Mouse (Mus musculus) gastrocnemius, adult 2 months (tissue): Measurements from ENCODE around the gene Macrod2. TPM values are rescaled to one million over a fixed set of nuclear protein-coding genes. Genes with fewer than 3 reads are reported as not detected.

Source experiments
- DNase-seq: peaks from one replicate; pipeline ENCODE4 v3.0.0; 2022
- H3K27ac ChIP-seq: fragments of 200-600 bp; 2 replicates; pipeline ENCODE4 v1.8.1; 2022; ENCODE audit warnings: mild to moderate bottlenecking
- H3K4me3 ChIP-seq: fragments of 200-600 bp; 2 replicates; pipeline ENCODE4 v1.8.1; 2022; ENCODE audit warnings: mild to moderate bottlenecking, moderate library complexity
- CTCF ChIP-seq: fragments of 200-600 bp; IDR thresholded peaks from 2 replicates; pipeline ENCODE4 v1.8.1; 2022; ENCODE audit warnings: antibody characterized with exemption, mild to moderate bottlenecking, moderate library complexity
- intact Hi-C: fragments of 180-260 bp; cut with DNase I; formaldehyde crosslinking; loops from one replicate; pipeline ENCODE4 v1.15.1; 2025
- total RNA-seq, 2 experiments: library from RNA; stranded (reverse); gene quantifications; 2 replicates each; pipeline ENCODE4 v1.2.3; 2021

Macrod2 gene
- total RNA-seq, 2 experiments from 2014 or later = 16.4 to 19.3 TPM

DNA sequence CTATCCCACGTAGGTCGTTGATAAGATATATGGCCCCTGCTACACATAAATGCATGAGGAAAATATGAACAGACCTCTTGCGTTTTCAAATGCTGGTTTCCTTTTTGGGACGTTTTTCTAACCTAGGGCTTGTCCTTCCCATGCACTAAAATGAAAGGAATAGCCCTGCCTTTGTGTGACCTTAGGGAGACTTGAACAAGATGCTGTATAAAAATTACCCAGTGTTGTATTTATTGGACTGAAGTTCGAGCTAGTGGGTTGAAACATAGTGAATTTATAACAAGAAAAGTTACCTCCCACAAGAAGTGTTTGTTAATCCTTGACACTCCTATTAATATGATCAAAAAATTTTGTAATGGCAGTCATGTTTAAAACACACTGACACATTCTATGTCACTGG lies 1827.8 kb downstream of the Macrod2 start:
- no peak for DNase-seq
- intact Hi-C loops = no loop called here
- no peak for TF ChIP-seq CTCF
- H3K27ac ChIP-seq = no peak overlapping the region
- no peak overlapping the region for H3K4me3 ChIP-seq

DNA sequence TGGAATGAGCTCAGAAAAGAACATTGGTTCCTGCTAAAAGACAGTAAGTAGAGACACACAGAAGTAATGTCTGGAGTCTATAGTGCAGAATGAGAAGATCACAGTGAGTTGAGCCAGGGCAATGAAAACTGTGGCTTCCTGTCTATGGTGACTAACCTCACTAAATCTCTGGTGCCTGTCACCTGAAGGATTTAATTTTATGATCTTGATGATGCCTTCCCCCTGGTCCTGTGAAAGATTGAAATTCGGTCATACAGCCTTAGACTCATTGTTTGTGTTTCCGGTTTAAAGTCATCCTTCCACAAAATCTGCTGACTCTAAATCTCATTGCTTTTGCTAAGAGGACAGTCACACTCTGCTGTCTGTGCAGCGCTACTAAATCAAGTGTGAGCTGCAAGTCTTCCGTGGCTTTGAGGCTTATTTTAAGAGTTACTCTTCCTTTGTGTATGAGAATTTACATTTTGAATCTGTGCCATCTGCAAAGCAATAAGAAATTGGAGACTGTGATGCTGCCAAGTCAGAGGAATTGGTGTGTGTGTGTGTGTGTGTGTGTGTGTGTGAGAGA lies 1836.0 kb downstream of the Macrod2 start:
- H3K4me3 ChIP-seq = no peak overlapping the region

DNA sequence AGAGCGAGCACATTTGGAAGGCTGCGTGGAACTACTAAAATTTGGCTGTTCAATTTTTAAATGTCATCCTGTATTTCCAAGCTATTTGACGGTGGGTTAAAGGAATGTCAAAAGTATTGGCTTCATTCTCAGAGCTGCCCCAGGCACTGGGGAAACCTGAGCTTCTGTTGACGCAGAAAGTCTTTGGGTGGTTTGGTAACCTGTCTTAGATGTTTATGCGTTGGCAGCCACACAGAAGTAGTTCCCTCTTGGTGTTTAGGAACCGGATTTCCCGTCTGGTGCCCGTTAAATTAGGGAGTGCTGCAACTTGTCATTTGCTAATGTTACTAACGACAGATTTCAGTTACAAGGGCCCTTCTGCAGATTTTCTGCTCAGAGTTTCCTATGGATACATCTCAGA lies 1837.7 kb downstream of the Macrod2 start:
- no peak for TF ChIP-seq CTCF
- DNase-seq = no peak
- intact Hi-C loops = no loop called here
- no peak overlapping the region for H3K4me3 ChIP-seq
- no peak overlapping the region for H3K27ac ChIP-seq

More for the DNA sequence above, 1836.0 kb downstream of the Macrod2 start:
- DNase-seq = no peak
- intact Hi-C loops = no loop called here
- no peak overlapping the region for H3K27ac ChIP-seq
- no peak for TF ChIP-seq CTCF

DNA sequence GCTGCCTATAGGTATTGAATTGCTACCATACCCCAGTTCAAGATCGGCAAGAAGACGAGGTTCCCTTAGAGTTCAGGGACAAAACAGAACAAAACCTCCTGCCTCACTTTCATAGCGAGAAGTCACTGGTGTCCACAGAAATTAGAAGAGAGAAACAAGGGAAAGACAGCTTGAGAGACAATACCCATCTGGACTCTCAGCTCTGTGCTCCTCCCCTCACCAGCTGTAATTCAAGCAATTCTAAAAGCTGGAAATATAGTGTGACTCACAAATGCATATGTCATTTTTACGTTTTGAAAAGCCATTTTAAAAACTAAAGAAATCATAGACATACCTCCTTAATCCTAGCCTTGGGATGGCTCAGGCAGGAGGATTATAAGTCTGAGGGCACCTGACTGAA lies 1848.4 kb downstream of the Macrod2 start:
- DNase-seq = no peak
- Histone ChIP-seq H3K4me3 (no peak overlapping the region), H3K27ac (no peak overlapping the region)
- intact Hi-C loops = no loop called here
- TF ChIP-seq CTCF = no peak

DNA sequence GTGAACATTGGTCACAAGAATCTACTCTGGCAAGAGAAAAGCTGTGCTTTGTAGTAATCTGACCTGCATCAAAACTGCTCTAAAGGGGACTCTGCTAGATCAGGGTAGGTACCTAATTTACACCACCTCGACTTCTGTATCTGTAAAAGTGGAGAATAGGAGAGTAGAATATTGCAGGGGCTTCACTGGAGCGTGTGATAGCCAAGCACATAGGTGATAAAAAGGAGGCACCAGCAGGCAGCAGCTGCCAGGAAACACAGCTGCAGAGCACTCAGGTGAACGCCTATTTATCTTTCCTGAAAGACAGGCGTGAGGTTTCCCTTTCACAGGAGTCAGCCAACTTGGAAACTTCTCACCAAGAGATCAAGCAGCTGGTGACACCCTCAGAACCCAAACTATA lies 1855.3 kb downstream of the Macrod2 start:
- no peak for DNase-seq
- Histone ChIP-seq H3K4me3 (no peak overlapping the region), H3K27ac (no peak overlapping the region)
- TF ChIP-seq CTCF = no peak
- intact Hi-C loops = loop anchor here (10.0 kb wide), 1 partner anchor 564 kb away; no protein-coding TSS in a partner anchor

DNA sequence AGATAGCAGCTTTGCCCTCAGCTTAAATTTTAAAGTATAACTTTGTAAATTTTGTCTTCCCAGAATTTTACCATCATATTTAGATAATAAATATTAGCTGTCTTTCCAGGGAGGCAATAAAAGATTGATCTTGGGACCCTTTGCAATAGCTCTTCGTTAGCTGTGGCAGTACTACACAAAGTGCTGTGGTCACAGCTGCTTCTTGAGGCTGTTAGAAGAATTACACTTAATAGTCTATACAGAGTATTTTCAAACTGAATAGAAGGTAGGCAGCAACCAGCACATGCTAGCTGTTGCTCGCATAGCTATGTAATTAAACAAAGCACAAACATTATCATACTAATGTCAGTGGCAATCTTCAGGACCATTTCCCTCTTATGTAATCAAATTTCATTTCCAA lies 1856.4 kb downstream of the Macrod2 start:
- TF ChIP-seq CTCF = no peak
- no peak for DNase-seq
- no peak overlapping the region for H3K27ac ChIP-seq
- intact Hi-C loops = loop anchor here (10.0 kb wide), 1 partner anchor 563 kb away; no protein-coding TSS in a partner anchor
- no peak overlapping the region for H3K4me3 ChIP-seq

DNA sequence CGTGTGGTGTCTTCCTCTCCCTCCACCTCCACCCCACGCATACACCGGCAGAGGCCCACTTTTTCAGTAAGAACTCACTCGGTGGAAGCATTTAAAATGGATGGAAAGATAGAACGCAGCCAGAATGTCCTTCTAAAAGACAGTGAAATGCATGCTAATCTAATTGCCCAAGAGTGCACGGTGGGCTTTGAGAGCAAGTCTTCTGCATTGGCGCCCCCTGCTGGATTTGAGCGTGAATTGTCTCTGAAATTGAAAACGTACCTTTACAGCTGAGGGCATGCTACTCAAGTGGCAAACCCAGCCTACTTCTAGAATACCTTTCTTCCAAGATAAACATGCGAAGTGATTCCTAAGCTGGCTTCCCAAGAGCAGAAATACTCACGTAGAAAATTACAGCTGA lies 1858.8 kb downstream of the Macrod2 start:
- intact Hi-C loops = loop anchor here (10.0 kb wide), 1 partner anchor 561 kb away; no protein-coding TSS in a partner anchor
- Histone ChIP-seq H3K4me3 (0 out of 2 replicates have a peak overlapping the region, but pooled peaks have one; percentile 0), H3K27ac (no peak overlapping the region)
- peak; percentile 51 for DNase-seq
- TF ChIP-seq CTCF = peak; percentile 80

DNA sequence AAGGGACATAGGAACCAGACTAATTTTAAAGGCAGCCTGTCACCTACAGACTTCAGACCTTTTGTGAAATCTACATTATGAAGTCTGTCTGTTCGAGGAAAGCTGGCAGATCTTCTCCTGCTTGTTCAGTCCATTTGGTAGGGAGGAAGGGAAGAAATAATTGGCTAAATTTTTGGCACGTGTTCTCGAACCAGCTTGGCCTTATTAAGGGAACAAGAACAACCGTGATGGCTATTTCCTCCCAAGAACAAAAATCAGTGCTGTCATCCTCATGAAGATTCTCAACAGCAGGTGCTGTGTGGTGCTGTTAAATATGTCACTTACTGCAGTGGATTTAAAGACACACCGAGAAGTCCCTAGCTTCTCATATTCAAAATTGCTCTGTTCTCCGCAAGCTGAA lies 1859.5 kb downstream of the Macrod2 start:
- H3K4me3 ChIP-seq = no peak overlapping the region
- intact Hi-C loops = loop anchor here (10.0 kb wide), 1 partner anchor 560 kb away; no protein-coding TSS in a partner anchor
- no peak for TF ChIP-seq CTCF
- no peak overlapping the region for H3K27ac ChIP-seq
- DNase-seq = no peak

DNA sequence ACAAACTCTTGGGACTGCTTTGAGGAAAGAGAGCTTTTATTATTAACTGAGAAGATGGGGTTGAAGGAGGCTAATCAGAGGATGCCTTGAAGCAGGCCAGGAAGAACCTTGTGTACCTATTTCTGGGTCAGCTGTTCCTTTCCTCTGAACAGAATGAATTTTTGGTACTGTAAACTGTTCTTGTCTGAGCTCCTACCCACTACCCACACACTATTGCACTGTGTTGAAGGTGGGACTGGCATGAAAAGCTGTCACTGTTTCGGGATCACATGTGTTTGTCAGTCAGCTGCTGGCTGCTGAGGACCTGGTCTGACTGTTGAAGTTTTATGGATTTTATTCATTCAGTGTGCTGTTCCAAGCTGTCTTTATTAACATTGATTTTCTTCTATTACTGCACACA lies 1862.4 kb downstream of the Macrod2 start:
- intact Hi-C loops = loop anchor here (10.0 kb wide), 1 partner anchor 557 kb away; no protein-coding TSS in a partner anchor
- no peak overlapping the region for H3K4me3 ChIP-seq
- no peak for TF ChIP-seq CTCF
- H3K27ac ChIP-seq = no peak overlapping the region
- no peak for DNase-seq

DNA sequence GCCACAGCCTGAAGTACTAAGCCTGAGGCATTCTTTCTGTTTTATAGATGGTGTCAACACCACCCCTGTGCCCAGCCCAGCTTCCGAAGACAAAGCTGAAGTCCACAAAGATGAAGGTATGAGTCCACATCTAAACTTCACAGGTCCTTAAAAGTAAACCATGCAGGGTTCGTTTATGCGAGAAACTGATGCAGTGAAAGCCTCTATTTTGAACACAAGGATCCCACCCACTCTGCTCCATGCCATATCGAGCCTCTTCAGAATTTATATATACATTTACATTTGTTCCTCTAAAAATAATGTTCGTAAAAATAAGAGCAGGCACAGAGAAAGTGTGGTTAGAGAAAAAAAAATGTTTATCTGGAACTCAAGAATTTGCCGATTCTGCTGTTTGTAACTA lies 1865.9 kb downstream of the Macrod2 start:
- Histone ChIP-seq H3K4me3 (no peak overlapping the region), H3K27ac (no peak overlapping the region)
- no peak for TF ChIP-seq CTCF
- intact Hi-C loops = no loop called here
- no peak for DNase-seq

DNA sequence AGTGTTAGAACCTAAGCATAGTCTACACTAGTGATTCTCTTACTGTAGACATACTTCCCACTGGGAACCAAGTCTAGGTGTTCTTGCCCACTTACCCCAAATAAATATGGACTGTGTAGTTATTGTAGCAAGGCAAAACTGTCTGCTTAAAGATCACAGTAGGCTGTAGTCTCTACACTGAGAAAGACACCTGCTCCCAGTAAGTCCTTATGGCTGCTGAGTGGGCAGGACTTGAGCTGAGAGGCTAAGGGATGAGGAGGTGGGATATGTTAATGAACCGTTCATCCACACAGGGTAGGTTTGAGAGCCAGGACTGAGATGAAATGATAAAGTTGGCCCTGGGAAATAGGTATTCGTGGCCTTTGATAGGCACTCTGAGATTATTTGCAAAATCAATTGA lies 1869.6 kb downstream of the Macrod2 start:
- intact Hi-C loops = no loop called here
- no peak for TF ChIP-seq CTCF
- H3K4me3 ChIP-seq = no peak overlapping the region
- no peak overlapping the region for H3K27ac ChIP-seq
- DNase-seq = no peak

DNA sequence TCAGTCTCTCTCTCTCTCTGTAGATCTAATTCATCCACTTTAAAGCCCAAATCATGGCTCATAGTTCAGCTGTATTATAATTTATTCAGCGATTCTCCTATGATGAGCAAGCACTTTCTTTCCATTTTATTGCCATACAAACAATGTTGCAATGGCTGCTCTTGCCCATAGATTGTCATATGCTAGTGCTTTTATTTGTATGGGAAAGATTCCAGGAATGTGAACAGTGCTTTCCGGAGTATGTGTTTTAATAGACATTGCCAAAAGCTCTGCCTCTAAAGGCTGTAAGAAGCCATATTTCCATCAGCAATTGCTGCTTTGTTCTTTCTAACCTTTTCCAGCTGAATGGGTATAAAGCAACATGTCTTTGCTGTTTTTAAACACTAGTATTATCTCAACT lies 1872.7 kb downstream of the Macrod2 start:
- intact Hi-C loops = no loop called here
- H3K27ac ChIP-seq = no peak overlapping the region
- no peak for TF ChIP-seq CTCF
- DNase-seq = no peak
- no peak overlapping the region for H3K4me3 ChIP-seq

DNA sequence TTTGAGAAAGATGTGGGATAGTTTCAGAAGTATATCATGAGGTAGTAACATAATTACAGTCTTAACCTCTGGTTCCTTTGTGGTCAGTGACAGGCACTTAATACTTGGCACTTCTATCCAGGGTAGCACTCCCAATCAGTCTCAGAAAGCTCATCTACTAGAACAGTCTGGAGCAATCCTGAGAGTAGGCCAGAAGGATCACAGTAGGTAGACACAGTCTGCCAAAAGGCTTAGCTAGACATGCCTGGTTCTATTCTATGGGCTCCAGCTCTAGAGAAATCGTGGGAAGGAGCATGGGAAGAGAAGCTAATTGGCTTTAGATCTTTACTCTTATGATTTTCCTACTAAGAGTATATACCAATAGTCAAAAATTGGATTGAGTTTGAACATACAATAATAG lies 1891.7 kb downstream of the Macrod2 start:
- intact Hi-C loops = no loop called here
- no peak overlapping the region for H3K4me3 ChIP-seq
- no peak for TF ChIP-seq CTCF
- DNase-seq = no peak
- H3K27ac ChIP-seq = no peak overlapping the region

DNA sequence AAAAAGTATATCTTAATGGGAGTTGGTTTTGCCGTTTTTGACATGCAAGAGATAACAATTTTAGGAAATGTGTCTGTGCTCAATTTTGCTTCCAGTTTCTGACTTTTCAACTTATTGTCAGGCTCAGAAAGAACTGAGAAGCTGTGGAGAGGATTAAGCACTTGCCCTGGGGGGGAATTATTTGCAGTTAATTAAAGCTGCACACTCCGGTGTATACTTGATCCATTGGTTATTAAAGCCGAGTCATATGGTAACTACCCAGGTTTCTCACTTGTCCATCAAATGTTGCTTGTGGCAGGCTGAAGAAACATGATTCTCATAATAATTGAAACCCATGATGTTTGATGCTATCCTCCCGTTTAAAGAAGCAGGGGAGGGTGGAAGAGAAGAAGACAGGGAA lies 1899.7 kb downstream of the Macrod2 start:
- DNase-seq = no peak
- Histone ChIP-seq H3K27ac (no peak overlapping the region), H3K4me3 (no peak overlapping the region)
- intact Hi-C loops = no loop called here
- no peak for TF ChIP-seq CTCF
